Mouse (Mus musculus) heart, postnatal 0 days (tissue): ENCODE results near the gene Gatm.

Experiments
- CTCF ChIP-seq: IDR thresholded peaks from 2 replicates; pipeline ENCODE4 v1.5.1; 2016; ENCODE audit warnings: antibody characterized with exemption, control low read depth, low read depth
- EP300 ChIP-seq: IDR thresholded peaks from 2 replicates; pipeline ENCODE4 v1.6.1; 2016; ENCODE audit warnings: antibody characterized with exemption, low read depth

DNA sequence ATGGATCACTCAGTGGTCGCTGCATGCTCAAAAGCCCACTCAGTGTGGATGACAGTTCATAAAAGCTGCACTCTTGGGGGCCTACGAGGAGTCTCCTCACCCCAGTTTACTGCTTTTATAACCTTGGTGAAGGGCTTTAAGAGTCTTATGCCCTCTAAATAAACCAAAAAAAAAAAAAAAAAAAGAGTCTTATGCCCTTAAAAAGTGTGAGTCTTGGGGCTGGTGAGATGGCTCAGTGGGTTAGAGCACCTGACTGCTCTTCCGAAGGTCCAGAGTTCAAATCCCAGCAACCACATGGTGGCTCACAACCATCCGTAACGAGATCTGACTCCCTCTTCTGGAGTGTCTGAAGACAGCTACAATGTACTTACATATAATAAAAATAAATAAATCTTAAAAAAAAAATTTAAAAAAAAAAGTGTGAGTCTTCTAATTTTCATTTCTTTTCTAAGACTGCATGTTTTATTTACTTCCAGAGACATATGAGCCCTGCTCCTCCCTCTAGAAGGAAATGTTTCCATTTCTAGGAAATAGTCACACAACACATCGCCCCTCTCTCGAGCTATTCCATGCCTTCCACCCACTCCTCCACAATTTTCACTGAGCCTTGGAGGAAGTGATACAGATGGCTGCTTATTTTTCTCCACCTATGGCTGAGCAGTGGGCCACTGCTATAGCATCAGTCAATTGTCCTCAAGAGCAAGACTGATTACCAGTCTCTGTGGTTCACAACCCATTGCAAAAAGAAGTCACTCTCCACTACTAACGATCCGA lies 10.4 kb upstream of the Gatm start:
- no peak for TF ChIP-seq CTCF
- TF ChIP-seq EP300: no peak
